Mouse (Mus musculus) CH12.LX (cell line): ENCODE measurements at regions not wholly inside any gene's neighbourhood (a gene's known extent, or its start where the extent isn't known, plus 50 kb on each side); places are given as distances from the start of the nearest gene placed in this dataset.

ENCODE experiments used
- CTCF ChIP-seq, 2 experiments: IDR thresholded peaks in 1 of 2; conservative IDR thresholded peaks in 1 of 2; 2 replicates each; pipeline ENCODE4 v1.5.1; 2011 to 2012; ENCODE audit warnings: low read depth in 2 of 2, low read length in 2 of 2, improper control_type of control experiment in 1 of 2, inconsistent platforms in 1 of 2, mild to moderate bottlenecking in 1 of 2, moderate library complexity in 1 of 2
- E2F4 ChIP-seq: IDR thresholded peaks from 2 replicates; pipeline ENCODE4 v1.6.1; 2011; ENCODE audit warnings: low read depth, low read length, improper control_type of control experiment; ENCODE audit not compliant: insufficient replicate concordance
- EP300 ChIP-seq: IDR thresholded peaks from 2 replicates; pipeline ENCODE4 v1.6.1; 2011; ENCODE audit warnings: low read length, improper control_type of control experiment
- MAZ ChIP-seq: IDR thresholded peaks from 2 replicates; pipeline ENCODE4 v1.6.1; 2012; ENCODE audit warnings: low read depth, mild to moderate bottlenecking, inconsistent platforms, low read length, improper control_type of control experiment, moderate library complexity
- POLR2A ChIP-seq: IDR thresholded peaks from 2 replicates; pipeline ENCODE4 v1.6.1; 2011; ENCODE audit warnings: low read depth, mild to moderate bottlenecking, improper control_type of control experiment, low read length
- TBP ChIP-seq: conservative IDR thresholded peaks from 2 replicates; pipeline ENCODE4 v1.6.1; 2011; ENCODE audit warnings: low read depth, low read length, improper control_type of control experiment
- USF1 ChIP-seq: IDR thresholded peaks from 2 replicates; pipeline ENCODE4 v1.6.1; 2014; ENCODE audit warnings: low read depth, mild to moderate bottlenecking, inconsistent platforms, low read length, improper control_type of control experiment

DNA sequence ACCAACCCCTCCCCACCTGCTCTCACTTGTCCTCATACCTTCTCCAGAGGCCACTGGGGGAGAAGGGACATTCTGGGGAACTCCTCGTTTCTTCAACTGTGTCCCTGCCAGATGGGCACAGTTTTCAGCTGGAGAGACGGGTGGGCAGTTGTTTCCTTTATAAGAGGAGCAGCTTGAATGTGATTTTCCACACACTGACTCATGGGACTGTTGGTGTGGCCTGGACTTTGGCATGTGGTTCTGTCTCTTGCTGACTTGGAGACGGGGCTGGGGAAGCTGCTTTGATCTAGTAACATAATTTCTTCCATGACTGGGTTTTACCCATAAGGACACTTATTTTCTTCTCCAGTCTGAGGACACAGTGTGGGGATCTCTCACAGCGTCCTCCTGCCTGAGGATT is 67.7 kb upstream of the Lgalsl start:
- TF ChIP-seq POLR2A (no peak), CTCF (conservative IDR thresholded peaks at IDR 0.05 in 1 of 2, IDR thresholded peaks at IDR 0.05 in 1 of 2; ENCODE audit: low read depth in 2 of 2, low read length in 2 of 2) (no peak), EP300 (no peak), USF1 (no peak), TBP (no peak), MAZ (no peak), E2F4 (no peak)
